Mouse (Mus musculus): ENCODE results near the gene Mbl2. TPM values are rescaled to one million over a fixed set of nuclear protein-coding genes. Genes with fewer than 3 reads are reported as not detected.

Mbl2 gene
- total RNA-seq (2023) = not detected

GRCm38 (mm10) chr19:30232691-30233090 lies at the start of gene Mbl2:
TSS of gene Mbl2 (plus strand) at chr19:30232942.

Other genes with a start within 250 kb of the Mbl2 start
- not detected for gene Trpd52l3, start 229.2 kb upstream of the Mbl2 start, total RNA-seq (2023)
- gene Uhrf2, start 202.4 kb upstream of the Mbl2 start, total RNA-seq (2023) = 10 to 100 TPM; 63.3 to 66.2 TPM
- under 1 TPM in 1 of 2 experiments, not detected in 1; 0.24 TPM for gene Gldc, start 57.5 kb upstream of the Mbl2 start, total RNA-seq (2023)

All from monocyte, adult 59 days (primary cell).